ENCODE assay signal across 15 mouse cellular contexts in genomic region chr6:73371866-73372265, GRCm38 (mm10).
"Had no signal": no experiment of that assay in that cellular context is flagged by ENCODE, and none has a peak within 500 bp of the region (broad histone marks: within the 10 kb centered on the region; RNA-seq: fewer than 3 reads in every experiment).

No protein-coding gene starts in this region.

- H3K9me3 ChIP-seq: lung, embryonic 15.5 days; midbrain, embryonic 13.5 days; stomach, embryonic 15.5 days had no signal

- H3K27me3 ChIP-seq: megakaryocyte, embryonic 14.5 days; midbrain, embryonic 15.5 days; neural tube, embryonic 12.5 days; stomach, embryonic 15.5 days had no signal

- H3K27ac ChIP-seq: lung, embryonic 15.5 days; macrophage; midbrain, embryonic 13.5 days; midbrain, embryonic 15.5 days; neural tube, embryonic 12.5 days; stomach, embryonic 15.5 days; stomach, postnatal 0 days had no signal

- H3K36me3 ChIP-seq: lung, embryonic 15.5 days; midbrain, embryonic 13.5 days; midbrain, embryonic 15.5 days; neural tube, embryonic 12.5 days; stomach, embryonic 15.5 days had no signal

- H3K4me1 ChIP-seq: neural tube, embryonic 12.5 days; stomach, embryonic 15.5 days had no signal

- H3K4me3 ChIP-seq: lung, embryonic 15.5 days; megakaryocyte, embryonic 14.5 days; midbrain, embryonic 13.5 days; midbrain, embryonic 15.5 days; neural tube, embryonic 12.5 days; stomach, embryonic 15.5 days had no signal

- DNase-seq: lung, adult 2 months; lung, postnatal 14 days; lung, postnatal 36 days; right cerebral cortex, postnatal 14 days; thymus, adult 2 months; thymus, postnatal 25 days; thymus, postnatal 4 days had no signal
